26 mouse cellular contexts compared by ENCODE assay signal in genomic region chr11:108836706-108837105, GRCm38 (mm10).
DNase-seq lines count a peak whose midpoint lies in the region; ATAC-seq and TF ChIP-seq lines count a peak whose summit lies in the region.
"Had no signal": no experiment of that assay in that cellular context is flagged by ENCODE, and none has a peak within 500 bp of the region (broad histone marks: within the 10 kb centered on the region; RNA-seq: fewer than 3 reads in every experiment).

No protein-coding gene starts in this region.

- peaks cover 16% of the 10 kb centered on the region; the same call in 1 of the 2 replicates for H3K27me3 ChIP-seq in midbrain, embryonic 10.5 days (ENCODE audit: low read depth, poor library complexity, severe bottlenecking)
- no peaks in the 10 kb centered on the region for H3K27me3 ChIP-seq in midbrain, postnatal 0 days (ENCODE audit: insufficient read depth, low read length)
- no peaks in the 10 kb centered on the region for H3K27me3 ChIP-seq in embryonic facial prominence, embryonic 11.5 days (ENCODE audit: control insufficient read depth, insufficient read depth, low read length)
- H3K27me3 ChIP-seq: forebrain, embryonic 12.5 days; heart, embryonic 15.5 days; hindbrain, embryonic 12.5 days; intestine, embryonic 15.5 days; liver, embryonic 12.5 days; stomach, embryonic 15.5 days had no signal

- H3K9me3 ChIP-seq in midbrain, embryonic 10.5 days (replicated peaks): no peaks in the 10 kb centered on the region
- no peaks in the 10 kb centered on the region for H3K9me3 ChIP-seq in midbrain, postnatal 0 days (ENCODE audit: low read length)
- no peaks in the 10 kb centered on the region for H3K9me3 ChIP-seq in embryonic facial prominence, embryonic 11.5 days (replicated peaks; ENCODE audit: control insufficient read depth, low read length)
- H3K9me3 ChIP-seq: forebrain, embryonic 12.5 days; heart, embryonic 10.5 days; heart, embryonic 15.5 days; hindbrain, embryonic 12.5 days; intestine, embryonic 15.5 days; liver, embryonic 12.5 days; stomach, embryonic 15.5 days had no signal

- DNase-seq in midbrain, embryonic 10.5 days (ENCODE audit: low spot score): peak; percentile 63
- DNase-seq in midbrain, postnatal 0 days (ENCODE audit: low spot score): no peak
- peak; percentile 28 for DNase-seq in embryo, embryonic 11 days
- peak; percentile 33 for DNase-seq in embryonic facial prominence, embryonic 11.5 days (ENCODE audit: low spot score)
- peak; percentile 71 for DNase-seq in retina, postnatal 1 day
- no peak for DNase-seq in cerebellum, adult 18-20 months
- DNase-seq: adrenal gland, postnatal 25 days; B cell, adult 2 months; cerebellum, adult 8-10 months; cerebellum, postnatal 36 days; gastrocnemius, postnatal 10 days; heart, postnatal 36 days; kidney, postnatal 14 days; layer of hippocampus, adult 9-11 months; liver, postnatal 0 days; lung, postnatal 36 days; right cerebral cortex, postnatal 25 days had no signal

- no peak overlapping the region for H3K4me3 ChIP-seq in midbrain, embryonic 10.5 days
- H3K4me3 ChIP-seq in midbrain, postnatal 0 days (ENCODE audit: low read depth, low read length): no peak overlapping the region
- H3K4me3 ChIP-seq in embryonic facial prominence, embryonic 11.5 days (ENCODE audit: low read depth, low read length): no peak overlapping the region
- H3K4me3 ChIP-seq: erythroblast, embryonic 14.5 days; forebrain, embryonic 12.5 days; heart, embryonic 10.5 days; heart, embryonic 15.5 days; hindbrain, embryonic 12.5 days; intestine, embryonic 15.5 days; liver, embryonic 12.5 days; stomach, embryonic 15.5 days had no signal

- ATAC-seq in midbrain, postnatal 0 days (ENCODE audit: low FRiP score): no peak
- ATAC-seq in embryonic facial prominence, embryonic 11.5 days (replicated peaks; ENCODE audit: insufficient number of reproducible peaks, low FRiP score, low TSS enrichment, low read depth): no peak
- ATAC-seq: hindbrain, postnatal 0 days; intestine, embryonic 15.5 days; liver, embryonic 12.5 days; liver, postnatal 0 days had no signal

- no peak overlapping the region for H3K9ac ChIP-seq in midbrain, postnatal 0 days (replicated peaks; ENCODE audit: low read length, poor library complexity, severe bottlenecking)
- no peak overlapping the region for H3K9ac ChIP-seq in embryonic facial prominence, embryonic 11.5 days (replicated peaks; ENCODE audit: low read length)
- H3K9ac ChIP-seq: forebrain, embryonic 12.5 days; heart, embryonic 15.5 days; hindbrain, embryonic 12.5 days; intestine, embryonic 15.5 days; liver, embryonic 12.5 days; liver, postnatal 0 days; stomach, embryonic 15.5 days had no signal

- 34% methylated on average over 4 of the region's 4 CpGs for WGBS in midbrain, embryonic 10.5 days
- 31% methylated on average over 4 of the region's 4 CpGs for WGBS in midbrain, postnatal 0 days
- WGBS in embryonic facial prominence, embryonic 11.5 days: 70% methylated on average over 4 of the region's 4 CpGs

- peak overlapping the region; percentile 73 for H3K27ac ChIP-seq in midbrain, embryonic 10.5 days (replicated peaks)
- H3K27ac ChIP-seq in midbrain, postnatal 0 days (ENCODE audit: low read depth, low read length): no peak overlapping the region
- no peak overlapping the region for H3K27ac ChIP-seq in embryonic facial prominence, embryonic 11.5 days (replicated peaks; ENCODE audit: low read depth, low read length)
- H3K27ac ChIP-seq: forebrain, embryonic 12.5 days; heart, embryonic 10.5 days; heart, embryonic 15.5 days; hindbrain, embryonic 12.5 days; hindbrain, postnatal 0 days; intestine, embryonic 15.5 days; liver, embryonic 12.5 days; stomach, embryonic 15.5 days had no signal

- H3K4me1 ChIP-seq in midbrain, embryonic 10.5 days: peaks cover 42% of the 10 kb centered on the region
- H3K4me1 ChIP-seq in midbrain, postnatal 0 days (ENCODE audit: insufficient read depth, low read length): no peaks in the 10 kb centered on the region
- H3K4me1 ChIP-seq in embryonic facial prominence, embryonic 11.5 days (ENCODE audit: control insufficient read depth, insufficient read depth, low read length): no peaks in the 10 kb centered on the region
- H3K4me1 ChIP-seq: heart, embryonic 15.5 days; intestine, embryonic 15.5 days; liver, embryonic 12.5 days; stomach, embryonic 15.5 days had no signal

- H3K4me2 ChIP-seq in midbrain, postnatal 0 days (ENCODE audit: low read depth, low read length, poor library complexity, severe bottlenecking): no peak overlapping the region
- H3K4me2 ChIP-seq in embryonic facial prominence, embryonic 11.5 days (ENCODE audit: low read depth, low read length): no peak overlapping the region
- H3K4me2 ChIP-seq: forebrain, embryonic 12.5 days; heart, embryonic 15.5 days; hindbrain, embryonic 12.5 days; intestine, embryonic 15.5 days; liver, embryonic 12.5 days; stomach, embryonic 15.5 days had no signal

- no peaks in the 10 kb centered on the region for H3K36me3 ChIP-seq in midbrain, embryonic 10.5 days
- no peaks in the 10 kb centered on the region for H3K36me3 ChIP-seq in midbrain, postnatal 0 days (ENCODE audit: insufficient read depth, low read length)
- H3K36me3 ChIP-seq in embryonic facial prominence, embryonic 11.5 days (replicated peaks; ENCODE audit: control insufficient read depth, insufficient read depth, low read depth, low read length): no peaks in the 10 kb centered on the region
- H3K36me3 ChIP-seq: forebrain, embryonic 12.5 days; heart, embryonic 10.5 days; heart, embryonic 15.5 days; hindbrain, embryonic 12.5 days; intestine, embryonic 15.5 days; liver, embryonic 12.5 days; stomach, embryonic 15.5 days had no signal

- no peak for TF ChIP-seq CTCF in midbrain, postnatal 0 days (IDR thresholded peaks at IDR 0.05)

Comparison
In these comparisons a context has a peak if more than half of its experiments do, and no peak if none do; other contexts are left out.
1. DNase-seq: peak in midbrain, embryonic 10.5 days (single experiment), embryo, embryonic 11 days (single experiment), embryonic facial prominence, embryonic 11.5 days (single experiment) and retina, postnatal 1 day (single experiment); none in midbrain, postnatal 0 days (single experiment) and cerebellum, adult 18-20 months (0 of 2).